Mouse (Mus musculus) cerebellum, adult (tissue): ENCODE results near the gene Hectd2.

ENCODE experiments used
- ATAC-seq: cut with Nextera tagmentation; 2 replicates; pipeline ENCODE4 v1.9.2; 2017; ENCODE audit warnings: mild to moderate bottlenecking, moderate library complexity, mixed read lengths; ENCODE audit not compliant: insufficient number of reproducible peaks, low FRiP score, low TSS enrichment

Gene Hectd2

DNA sequence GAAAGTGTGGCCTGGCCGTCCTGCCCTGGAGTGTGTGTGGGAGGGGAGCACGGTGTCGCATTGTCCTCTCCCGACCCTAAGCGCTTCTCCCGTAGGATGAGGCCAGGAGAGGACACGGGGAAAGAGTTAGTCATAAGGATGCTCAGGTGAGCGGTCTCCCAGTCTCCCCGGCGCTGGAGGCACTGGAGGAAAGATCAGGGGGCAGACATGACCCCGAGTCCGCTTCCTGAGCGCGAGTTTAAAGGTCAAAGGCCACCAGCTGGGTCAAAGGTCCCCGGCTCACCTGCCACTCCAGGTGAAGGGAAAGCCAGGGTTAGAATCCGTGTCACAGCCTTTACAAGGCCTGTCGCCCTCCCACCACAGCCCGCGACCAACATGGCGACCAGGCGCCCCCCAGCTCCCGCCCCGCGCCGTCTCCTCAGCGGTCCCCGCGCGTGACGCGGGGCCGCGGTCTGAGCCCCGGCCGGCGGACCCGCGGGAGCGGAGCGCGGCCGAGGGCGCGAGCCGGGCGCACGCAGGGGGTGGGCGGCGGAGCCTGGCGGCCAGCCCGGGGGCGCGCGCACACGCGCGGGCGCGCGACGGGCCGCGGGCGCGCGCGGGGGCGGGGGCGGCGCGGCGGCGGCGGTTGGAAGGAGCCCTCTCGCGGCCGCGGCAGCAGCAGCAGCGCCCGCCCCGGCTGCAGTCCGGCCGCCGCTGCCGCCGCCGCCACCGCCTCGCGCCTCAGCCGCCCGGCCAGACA is at the start of gene Hectd2:
TSS of gene Hectd2 (plus strand) at position 594 of the 739 bp plus-strand sequence.
- ATAC-seq = peak; percentile 85

DNA sequence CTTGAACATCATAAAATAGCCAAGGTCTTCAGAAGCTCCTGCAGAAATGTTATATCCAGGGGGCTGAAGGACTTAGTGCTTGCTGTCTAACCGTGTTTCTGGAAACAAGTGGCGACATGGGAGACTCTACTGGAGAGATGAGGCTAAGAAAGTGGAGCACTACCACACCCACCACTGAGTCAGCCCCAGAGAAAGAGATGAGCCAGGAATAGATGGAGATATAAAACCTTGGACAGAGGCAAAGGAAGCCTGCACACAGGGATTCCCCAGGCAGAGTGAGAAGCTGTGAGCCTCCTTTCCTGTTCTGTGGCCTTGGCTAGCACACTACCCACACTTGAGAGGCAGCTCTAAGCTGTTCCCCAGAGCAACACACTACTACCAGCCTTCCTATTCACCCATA is 49.7 kb upstream of the Hectd2 start:
- no peak for ATAC-seq

DNA sequence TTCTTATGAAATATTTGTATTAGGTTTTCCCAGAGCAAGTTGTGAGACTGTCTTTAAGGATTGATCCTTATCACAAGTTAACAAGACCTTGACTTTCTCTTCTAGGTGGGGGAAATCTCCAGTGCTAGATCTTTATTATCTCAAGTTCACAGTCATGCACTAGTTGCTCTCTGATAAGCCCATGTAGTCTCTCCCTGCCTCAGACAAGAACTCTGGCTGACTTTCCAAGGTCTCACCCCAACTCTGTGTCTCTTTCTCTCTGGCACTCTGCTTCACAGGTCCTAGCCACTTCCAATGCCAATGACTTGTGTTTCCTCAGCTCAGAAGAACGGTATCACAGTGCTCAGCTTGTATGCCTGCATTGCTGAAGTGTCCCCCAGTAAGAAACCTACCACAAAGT is 43.1 kb upstream of the Hectd2 start:
- no peak for ATAC-seq

DNA sequence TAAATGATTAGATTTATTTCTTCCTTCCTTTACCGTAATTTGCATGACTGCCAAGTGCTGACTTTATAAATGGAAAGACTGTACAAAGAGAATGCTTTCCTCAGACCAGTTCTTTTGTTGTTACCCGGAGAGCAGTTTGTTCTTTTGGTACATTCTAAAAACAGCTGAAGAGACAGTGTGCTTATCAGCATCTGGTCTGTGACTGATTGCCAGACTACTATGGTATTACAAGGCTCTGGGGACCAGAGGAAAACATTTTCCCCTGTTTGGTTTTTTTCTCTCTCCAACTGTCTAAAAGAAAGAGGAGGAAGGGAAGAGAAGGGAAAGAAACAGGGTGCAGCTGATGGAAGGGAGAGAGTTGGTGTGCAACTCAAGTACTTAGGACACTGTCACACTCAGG is 36.0 kb upstream of the Hectd2 start:
- no peak for ATAC-seq

DNA sequence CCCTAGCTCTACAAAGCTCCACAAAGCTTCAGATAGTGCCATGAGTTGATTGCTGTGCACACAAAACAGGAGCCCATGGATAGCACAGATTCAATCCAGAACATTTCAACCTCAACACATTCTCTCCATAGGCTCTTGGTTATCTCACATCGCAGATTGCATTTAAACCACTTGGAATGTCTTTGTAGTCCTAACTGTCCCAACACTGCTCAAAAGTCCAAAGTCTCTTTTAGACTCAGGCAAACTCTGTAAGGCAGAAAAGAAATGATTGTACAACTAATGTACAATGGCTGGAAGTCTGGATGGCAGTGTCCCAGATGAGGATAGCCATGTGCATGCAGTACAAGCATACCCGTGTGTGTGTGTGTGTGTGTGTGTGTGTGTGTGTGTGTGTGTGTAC is 32.9 kb upstream of the Hectd2 start:
- ATAC-seq = no peak

DNA sequence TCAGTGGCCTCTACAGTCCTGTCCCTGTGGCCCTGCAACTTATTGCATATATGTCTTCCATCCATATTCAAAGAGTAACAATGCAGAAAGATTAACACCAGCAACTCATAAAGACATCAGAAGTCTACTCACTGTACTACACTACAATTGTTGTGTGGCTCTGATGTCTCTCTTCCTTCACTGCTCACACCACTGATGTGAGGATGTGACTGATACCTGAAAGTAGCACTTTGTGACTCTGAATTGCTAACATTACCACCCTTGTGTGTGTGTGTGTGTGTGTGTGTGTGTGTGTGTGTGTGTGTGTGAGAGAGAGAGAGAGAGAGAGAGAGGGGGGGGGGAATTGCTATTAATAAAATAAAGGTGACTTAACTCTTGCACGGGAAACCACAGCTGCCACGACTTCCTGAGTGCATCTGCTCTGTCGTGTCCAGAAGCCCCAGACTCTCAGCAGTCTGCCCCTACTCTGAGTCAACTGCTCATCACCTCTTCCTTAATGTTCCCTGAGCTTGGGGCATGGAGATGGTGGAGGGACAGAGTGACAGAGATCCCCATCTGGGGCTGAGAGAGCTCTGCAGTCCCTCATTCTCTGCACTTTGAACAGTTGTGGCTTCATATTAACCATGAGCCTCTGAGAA is 31.8 kb upstream of the Hectd2 start:
- ATAC-seq = no peak

DNA sequence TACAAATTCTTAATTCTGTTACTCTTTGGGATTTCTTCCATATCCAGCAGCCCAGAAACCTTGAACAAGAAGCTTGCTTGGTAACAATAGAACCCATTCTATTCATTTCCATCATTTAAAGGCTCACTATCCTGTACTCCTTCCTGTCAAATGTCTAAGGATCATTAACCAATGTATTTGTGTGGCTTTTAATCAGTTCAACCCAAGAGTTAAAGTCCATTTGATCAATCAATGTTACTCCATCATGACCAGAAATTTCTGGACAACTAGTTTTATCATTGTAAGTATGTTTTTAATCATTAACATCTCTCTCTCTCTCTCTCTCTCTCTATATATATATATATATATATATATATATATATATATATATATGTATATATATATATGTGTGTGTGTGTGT is 29.4 kb upstream of the Hectd2 start:
- no peak for ATAC-seq

DNA sequence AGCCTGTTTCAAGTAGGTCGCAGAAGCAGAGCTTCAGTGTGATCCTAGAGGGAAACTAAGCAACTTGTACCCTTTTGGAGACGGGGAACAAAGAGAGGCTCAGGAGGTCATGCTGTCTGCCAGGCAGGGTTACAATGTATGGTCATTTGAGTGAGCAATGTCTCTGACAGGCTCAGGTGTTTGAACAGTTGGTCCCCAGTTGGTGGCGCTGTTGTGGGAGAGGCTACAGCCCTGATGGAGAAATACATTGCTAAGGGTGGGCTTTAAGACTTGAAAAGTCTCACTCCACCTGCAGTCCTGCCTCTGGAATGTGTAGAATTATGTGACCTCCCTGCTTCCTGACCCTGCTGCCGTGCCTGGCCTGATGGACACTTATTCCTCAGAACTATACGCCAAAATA is 21.4 kb upstream of the Hectd2 start:
- ATAC-seq = no peak

DNA sequence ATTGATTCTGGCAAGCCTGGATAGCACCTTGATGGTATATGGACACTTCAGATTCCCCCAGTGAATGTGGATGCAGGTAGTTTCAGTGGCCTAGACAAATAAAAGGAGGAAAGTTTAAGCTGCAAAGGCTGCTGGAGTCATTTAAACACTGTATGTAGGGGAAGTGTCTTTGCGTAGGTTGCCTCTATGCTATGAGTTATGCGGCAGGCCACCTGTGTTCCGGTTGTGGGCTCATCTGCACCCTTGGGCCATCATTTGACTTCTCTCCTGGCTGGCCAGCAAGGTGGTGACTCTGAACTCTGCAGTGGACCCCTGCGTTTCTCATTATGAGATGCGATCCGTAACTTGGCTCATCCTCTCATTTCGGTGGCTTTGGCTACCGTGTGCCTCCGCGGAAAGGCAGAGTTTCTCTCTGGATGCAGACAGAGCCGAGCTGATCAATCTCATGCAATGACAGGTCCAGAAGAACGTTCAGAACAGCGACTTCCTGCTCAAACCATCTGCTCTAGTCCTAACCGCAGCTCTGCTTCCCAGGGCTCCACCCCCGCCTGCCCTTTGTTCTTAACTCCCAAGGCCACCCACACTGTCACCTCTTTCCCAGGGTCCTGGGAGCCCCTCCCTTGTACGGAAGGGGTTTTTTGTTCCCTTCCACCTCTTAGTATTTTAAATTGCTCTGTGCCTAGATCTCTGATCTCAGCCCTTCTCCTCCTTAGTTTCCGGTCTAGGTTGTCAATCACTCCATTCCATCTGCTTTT is 20.3 kb upstream of the Hectd2 start:
- peak; percentile 64 for ATAC-seq

DNA sequence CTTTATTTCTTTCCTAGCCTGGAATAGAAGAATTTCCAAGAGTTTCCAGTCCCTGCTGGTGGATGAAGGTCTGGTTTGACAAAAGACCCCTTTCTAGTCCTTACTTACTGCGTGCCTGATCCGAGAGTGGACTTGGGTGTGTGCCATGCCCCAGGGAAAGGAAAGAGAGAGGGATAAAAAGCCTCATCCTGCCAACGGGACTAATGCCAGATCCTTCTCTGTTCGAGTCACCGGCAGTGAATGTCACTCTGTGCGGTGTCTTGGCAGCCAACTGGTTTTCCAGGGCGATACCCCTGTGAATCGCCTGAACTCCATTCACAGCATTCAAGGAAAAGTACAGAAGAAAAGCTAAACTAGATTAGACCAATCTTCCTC is 19.7 kb upstream of the Hectd2 start:
- ATAC-seq = peak; percentile 57

DNA sequence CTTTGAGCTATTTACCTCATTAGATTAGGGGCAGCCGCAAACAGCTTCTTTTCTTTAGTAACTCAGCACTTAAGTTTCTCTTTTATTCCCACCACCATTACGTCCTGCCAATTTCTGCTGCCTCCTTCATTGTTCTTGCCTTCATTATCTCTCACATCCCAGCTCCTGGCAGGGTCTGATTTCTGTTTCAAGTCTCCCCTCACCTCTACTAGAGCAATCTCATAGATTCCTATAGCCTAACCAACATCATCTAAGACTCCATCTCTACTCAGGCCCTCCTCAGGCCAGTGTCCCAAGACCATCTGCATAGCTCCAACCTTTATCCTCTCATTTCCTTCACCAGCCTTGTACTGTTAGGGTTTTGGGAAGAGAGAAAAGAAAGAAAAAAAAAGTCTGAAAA is 19.3 kb upstream of the Hectd2 start:
- ATAC-seq = no peak

DNA sequence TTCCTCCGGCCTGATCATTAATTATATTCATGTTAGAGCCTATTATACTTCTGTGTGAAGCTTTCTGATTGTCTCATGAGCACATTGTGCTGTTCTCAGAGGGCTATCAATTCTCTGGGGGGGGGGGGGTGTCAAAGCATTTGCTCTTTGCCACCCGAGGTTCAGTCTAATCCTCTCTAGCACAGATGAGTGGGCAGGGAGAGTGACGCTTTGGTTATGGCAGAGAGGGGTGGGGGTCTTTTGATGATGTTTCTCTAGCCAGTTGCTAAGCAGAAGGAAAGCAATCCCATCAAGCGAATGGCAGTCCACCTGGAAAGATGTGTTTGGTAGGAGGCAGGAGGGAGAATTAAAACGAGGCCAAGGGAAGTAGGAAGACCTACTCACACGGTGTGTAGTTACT is 18.6 kb upstream of the Hectd2 start:
- ATAC-seq = no peak

DNA sequence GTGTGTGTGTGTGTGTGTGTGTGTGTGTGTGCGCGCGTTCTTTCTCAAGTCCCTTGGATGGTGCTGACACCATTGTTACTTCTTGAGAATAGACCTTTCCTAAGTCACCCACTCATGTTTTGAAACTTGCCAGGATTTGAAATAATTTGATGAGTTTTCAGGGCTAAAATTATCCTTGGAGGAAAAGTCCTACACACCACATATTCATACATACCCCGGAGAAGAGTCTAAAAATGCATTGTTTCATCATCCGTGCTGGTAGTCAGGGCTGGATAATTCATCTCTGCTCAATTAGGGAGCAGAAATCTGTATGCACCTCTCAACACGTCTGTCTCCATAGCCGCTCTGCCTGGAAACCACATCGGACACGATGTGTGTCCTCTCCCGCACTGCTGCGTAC is 17.5 kb upstream of the Hectd2 start:
- ATAC-seq = no peak

DNA sequence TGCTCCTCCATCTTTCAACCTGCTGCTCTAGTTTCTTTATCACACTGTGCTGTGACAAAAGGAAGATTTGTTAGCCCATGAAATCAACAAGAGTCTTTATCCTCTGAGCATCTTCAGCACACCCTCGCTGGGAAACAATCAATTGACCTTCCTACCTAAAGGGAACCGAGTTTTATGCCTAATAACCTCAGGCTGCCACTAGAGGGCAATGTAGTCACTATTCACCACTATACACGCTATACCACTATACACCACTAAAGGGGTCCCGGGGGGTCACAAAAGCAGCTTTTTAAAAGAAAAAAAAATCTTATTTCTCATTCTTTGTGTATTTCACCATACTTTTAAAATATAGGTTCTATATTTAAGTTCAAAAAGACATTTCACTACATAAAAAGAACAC is 15.9 kb upstream of the Hectd2 start:
- 0 out of 2 replicates have a peak, but pooled peaks have one; percentile 64 for ATAC-seq

DNA sequence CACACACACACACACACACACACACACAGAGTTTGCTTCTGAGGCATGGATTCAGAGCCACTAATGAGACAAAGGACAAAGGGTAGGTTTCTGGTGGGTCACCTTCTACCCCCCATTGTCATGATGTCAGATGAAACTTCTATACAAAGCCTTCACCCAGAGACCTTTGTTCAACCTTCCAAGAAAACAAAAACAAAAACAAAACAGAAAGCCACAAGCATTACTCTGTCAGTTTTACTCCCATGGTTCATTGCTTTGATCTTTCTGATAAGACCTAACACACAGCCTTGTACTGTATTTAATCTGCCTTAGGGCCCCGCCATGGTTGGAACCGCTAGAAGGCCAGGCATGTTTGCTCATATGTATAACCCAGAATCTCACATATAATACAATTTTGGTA is 15.1 kb upstream of the Hectd2 start:
- no peak for ATAC-seq

DNA sequence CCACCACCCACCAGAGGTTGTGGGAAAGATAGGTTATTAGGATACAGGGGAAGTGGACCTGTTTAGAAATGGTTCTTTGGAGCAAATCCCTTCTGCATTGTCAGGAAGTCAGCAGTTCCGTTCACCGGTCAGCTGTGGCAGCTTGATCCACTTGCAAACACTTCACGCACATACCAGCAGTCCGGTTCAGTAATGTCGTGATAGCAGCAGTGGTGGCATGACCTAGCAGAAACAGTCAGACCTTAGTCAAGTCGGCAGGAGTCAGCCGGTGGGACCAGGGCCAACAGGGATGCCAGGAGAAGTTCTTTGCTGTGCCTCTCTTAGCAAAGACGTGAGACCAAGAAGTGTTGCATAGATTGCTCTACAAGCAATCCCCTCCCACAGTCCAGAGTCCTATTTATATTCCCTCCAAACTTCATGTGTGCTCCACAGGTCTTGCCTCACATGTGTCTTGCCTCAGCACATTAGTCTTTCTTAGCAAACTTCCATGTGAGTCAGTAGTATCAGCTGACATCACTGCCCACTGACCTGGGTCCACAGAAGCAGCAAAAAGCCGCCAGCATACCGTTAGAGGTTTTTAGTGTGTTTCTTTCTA is 14.3 kb upstream of the Hectd2 start:
- no peak for ATAC-seq

DNA sequence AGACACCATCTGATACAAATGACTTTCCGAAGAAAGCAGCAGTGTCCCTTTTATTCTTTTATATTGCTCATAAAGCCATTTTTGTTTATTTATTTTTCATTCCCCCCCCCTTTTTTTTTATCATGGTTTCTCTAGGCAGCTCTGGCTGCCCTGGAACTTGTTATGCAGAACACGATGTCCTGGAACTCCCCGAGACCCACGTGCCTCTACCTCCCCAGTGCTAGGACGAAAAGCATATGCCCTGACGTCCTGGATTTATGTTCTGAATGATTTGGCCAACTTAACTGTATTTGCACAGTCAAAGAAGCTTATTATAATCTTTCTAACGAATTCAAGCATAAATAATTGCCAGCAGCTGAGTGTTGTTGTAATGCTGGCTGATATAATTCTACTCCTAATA is 13.7 kb upstream of the Hectd2 start:
- ATAC-seq = no peak

DNA sequence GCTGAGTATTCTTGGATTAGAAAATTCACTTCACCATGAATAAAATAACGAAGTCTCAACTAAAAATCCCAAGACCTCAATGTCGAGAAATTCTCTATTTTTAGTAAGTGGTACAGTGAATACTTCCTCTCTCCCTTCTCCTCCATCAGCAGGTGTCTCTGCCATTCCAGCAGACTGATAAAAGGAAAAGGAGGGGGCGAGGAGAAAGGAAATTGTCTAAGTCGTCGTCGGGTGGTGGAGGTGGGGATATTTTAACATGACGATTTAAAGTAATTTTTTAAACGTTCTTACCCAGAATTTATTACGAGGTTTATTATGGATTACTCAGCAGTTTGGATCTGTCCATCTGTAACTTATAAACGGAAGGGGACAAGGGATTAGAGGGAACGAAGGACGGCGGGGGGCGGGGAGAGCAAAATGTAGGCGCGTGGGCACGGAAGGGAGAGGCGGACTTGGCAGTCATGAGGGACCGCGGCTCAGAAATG is 836 bp upstream of the Hectd2 start:
- ATAC-seq = peak; percentile 1; the same call in 1 of the 2 replicates

DNA sequence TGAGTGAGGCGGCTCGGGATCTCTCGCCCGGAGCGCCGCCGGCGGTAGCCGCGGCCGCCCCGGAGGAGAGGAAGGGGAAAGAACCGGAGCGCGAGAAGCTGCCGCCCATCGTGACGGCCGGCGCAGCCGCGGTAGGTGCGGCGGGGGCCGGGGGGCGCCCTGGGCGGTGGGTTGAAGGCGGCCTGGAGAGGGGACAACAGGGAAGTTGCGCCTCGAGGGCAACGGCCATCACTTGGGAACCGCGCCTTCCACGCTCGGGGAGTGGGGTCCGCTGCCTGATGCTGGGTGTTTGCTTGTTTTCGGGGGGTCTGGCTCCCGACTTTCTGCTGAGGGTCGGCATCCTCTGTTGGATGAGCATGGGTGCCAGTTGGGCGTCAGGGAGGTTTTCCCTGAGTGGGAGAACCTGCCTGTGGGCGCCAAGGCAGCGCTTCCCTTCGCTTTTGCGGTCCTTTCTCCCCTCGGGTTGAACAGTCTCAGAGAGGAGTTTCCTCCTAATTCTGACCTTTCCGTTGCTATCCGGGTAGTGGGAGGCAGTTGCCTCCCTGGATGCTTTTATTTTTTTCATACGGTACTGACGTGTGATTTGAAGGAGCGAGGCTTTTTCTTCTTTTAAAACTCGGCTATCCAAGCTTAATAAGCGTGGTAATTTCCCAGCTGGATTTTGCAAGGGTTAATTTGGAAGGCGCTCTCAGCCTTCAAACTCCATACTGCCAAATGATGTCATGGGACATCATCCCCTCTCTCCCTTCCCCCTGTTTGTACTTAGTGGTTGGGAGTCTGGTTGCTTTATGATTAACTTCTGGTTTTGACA is 551 bp downstream of the Hectd2 start:
- ATAC-seq = no peak; the same call in 1 of the 2 replicates

DNA sequence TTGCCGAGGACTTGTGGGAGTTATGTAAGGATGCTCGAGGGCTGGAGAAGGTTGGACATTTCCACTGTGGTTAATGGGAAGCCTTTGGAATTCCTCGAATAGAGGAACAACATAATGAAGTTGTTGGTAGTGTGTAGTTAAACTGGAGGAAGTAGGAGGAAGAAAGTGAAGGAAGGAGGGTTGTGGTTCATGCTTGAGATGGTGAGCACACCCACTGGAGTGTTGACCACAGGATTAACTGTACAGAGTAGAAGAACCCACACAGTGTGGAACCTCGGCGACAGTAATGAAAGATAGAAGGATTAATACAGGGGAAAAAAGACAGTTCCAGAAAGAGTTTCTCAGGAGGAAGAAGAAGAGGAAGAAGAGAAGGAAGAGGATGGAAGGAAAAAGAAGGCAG is 4.9 kb downstream of the Hectd2 start:
- ATAC-seq = no peak
